11 mouse cellular contexts compared by ENCODE assay signal in genomic region chr8:61384536-61384935, GRCm38 (mm10).
DNase-seq lines count a peak whose midpoint lies in the region; ATAC-seq and TF ChIP-seq lines count a peak whose summit lies in the region.
"Had no signal": no experiment of that assay in that cellular context is flagged by ENCODE, and none has a peak within 500 bp of the region (broad histone marks: within the 10 kb centered on the region; RNA-seq: fewer than 3 reads in every experiment).

No protein-coding gene starts in this region.

- no peak overlapping the region for H3K9ac ChIP-seq in kidney, postnatal 0 days (ENCODE audit: low read depth, low read length)
- no peak overlapping the region for H3K9ac ChIP-seq in kidney, embryonic 16.5 days (replicated peaks; ENCODE audit: low read length)
- H3K9ac ChIP-seq in stomach, postnatal 0 days (ENCODE audit: low read length): no peak overlapping the region
- H3K9ac ChIP-seq: liver, embryonic 15.5 days had no signal

- no peak for DNase-seq in kidney, postnatal 0 days (ENCODE audit: low spot score)
- peak; percentile 27 for DNase-seq in thymus, postnatal 0 days (ENCODE audit: low spot score)
- DNase-seq in thymus, postnatal 25 days: no peak
- DNase-seq in stomach, postnatal 0 days (ENCODE audit: low spot score): no peak
- DNase-seq in cerebellum, adult 9-10 months: no peak
- DNase-seq: cerebellum, adult 11-12 months; gastrocnemius, postnatal 36 days had no signal

- WGBS in kidney, postnatal 0 days: 81% methylated on average over 9 of the region's 9 CpGs
- WGBS in kidney, embryonic 16.5 days: 75% methylated on average over 9 of the region's 9 CpGs
- WGBS in bone marrow, adult 2 months: 87% methylated on average over 9 of the region's 9 CpGs
- WGBS in stomach, postnatal 0 days: 70% methylated on average over 9 of the region's 9 CpGs

- TF ChIP-seq POLR2A in bone marrow, adult 2 months (IDR thresholded peaks at IDR 0.05; ENCODE audit: borderline replicate concordance, control insufficient read depth, low read depth, low read length): no peak

- no peak for TF ChIP-seq EP300 in stomach, postnatal 0 days (optimal IDR thresholded peaks at IDR 0.05)

- no peaks in the 10 kb centered on the region for H3K9me3 ChIP-seq in kidney, postnatal 0 days (replicated peaks; ENCODE audit: low read length)
- no peaks in the 10 kb centered on the region; the same call in 1 of the 2 replicates for H3K9me3 ChIP-seq in kidney, embryonic 16.5 days (ENCODE audit: low read length)
- H3K9me3 ChIP-seq in stomach, postnatal 0 days (ENCODE audit: control insufficient read depth, low read length): no peaks in the 10 kb centered on the region
- H3K9me3 ChIP-seq: liver, embryonic 15.5 days had no signal

- H3K27me3 ChIP-seq in kidney, postnatal 0 days (ENCODE audit: insufficient read depth, low read length): no peaks in the 10 kb centered on the region
- no peaks in the 10 kb centered on the region for H3K27me3 ChIP-seq in kidney, embryonic 16.5 days (ENCODE audit: insufficient read depth, low read length)
- H3K27me3 ChIP-seq in stomach, postnatal 0 days (ENCODE audit: control insufficient read depth, insufficient read depth, low read length): no peaks in the 10 kb centered on the region
- H3K27me3 ChIP-seq: liver, embryonic 15.5 days had no signal

- H3K4me1 ChIP-seq in kidney, postnatal 0 days (replicated peaks; ENCODE audit: insufficient read depth, low read length): no peaks in the 10 kb centered on the region
- peaks cover 10% of the 10 kb centered on the region; the same call in 1 of the 2 replicates for H3K4me1 ChIP-seq in kidney, embryonic 16.5 days (ENCODE audit: insufficient read depth, low read length)
- no peaks in the 10 kb centered on the region for H3K4me1 ChIP-seq in bone marrow, adult 2 months (ENCODE audit: control insufficient read depth, insufficient read depth, low read length)
- 0 out of 2 replicates have a peak, but pooled peaks cover 3% of the 10 kb centered on the region for H3K4me1 ChIP-seq in stomach, postnatal 0 days (replicated peaks; ENCODE audit: control insufficient read depth, insufficient read depth)

- no peak overlapping the region for H3K4me3 ChIP-seq in kidney, postnatal 0 days (replicated peaks; ENCODE audit: low read depth, low read length)
- H3K4me3 ChIP-seq in kidney, embryonic 16.5 days (ENCODE audit: low read length): no peak overlapping the region
- H3K4me3 ChIP-seq in bone marrow, adult 2 months (replicated peaks; ENCODE audit: control insufficient read depth, low read depth, low read length): no peak overlapping the region
- H3K4me3 ChIP-seq in stomach, postnatal 0 days (ENCODE audit: low read depth, low read length): no peak overlapping the region
- H3K4me3 ChIP-seq: liver, embryonic 15.5 days had no signal

- no peak overlapping the region for H3K27ac ChIP-seq in kidney, postnatal 0 days
- no peak overlapping the region for H3K27ac ChIP-seq in kidney, embryonic 16.5 days (ENCODE audit: low read length)
- no peak overlapping the region; the same call in 1 of the 2 replicates for H3K27ac ChIP-seq in bone marrow, adult 2 months (ENCODE audit: control insufficient read depth, insufficient read depth, low read depth, low read length, poor library complexity)
- H3K27ac ChIP-seq in stomach, postnatal 0 days (replicated peaks): peak overlapping the region; percentile 63
- H3K27ac ChIP-seq: liver, embryonic 15.5 days had no signal

- TF ChIP-seq CTCF in kidney, postnatal 0 days (IDR thresholded peaks at IDR 0.05; ENCODE audit: low read depth): peak; percentile 43; the same call in 1 of the 2 replicates
- peak; percentile 27; the same call in 1 of the 2 replicates for TF ChIP-seq CTCF in bone marrow, adult 2 months (IDR thresholded peaks at IDR 0.05; ENCODE audit: control insufficient read depth, insufficient read depth, low read length)
- peak; percentile 57 for TF ChIP-seq CTCF in stomach, postnatal 0 days (IDR thresholded peaks at IDR 0.05; ENCODE audit: low read depth)

- ATAC-seq in kidney, postnatal 0 days (replicated peaks; ENCODE audit: low FRiP score, low read depth): no peak; the same call in 1 of the 2 replicates
- no peak for ATAC-seq in kidney, embryonic 16.5 days (ENCODE audit: low FRiP score, low TSS enrichment)
- no peak; the same call in 1 of the 2 replicates for ATAC-seq in stomach, postnatal 0 days (ENCODE audit: low FRiP score, low TSS enrichment)
- ATAC-seq: activated CD4-positive, CD25-positive, alpha-beta regulatory T cell, adult 4 months had no signal

- H3K4me2 ChIP-seq in kidney, postnatal 0 days (ENCODE audit: low read length): no peak overlapping the region
- no peak overlapping the region for H3K4me2 ChIP-seq in kidney, embryonic 16.5 days (replicated peaks; ENCODE audit: low read depth, low read length)
- H3K4me2 ChIP-seq in stomach, postnatal 0 days (replicated peaks; ENCODE audit: low read depth): no peak overlapping the region
- H3K4me2 ChIP-seq: liver, embryonic 15.5 days had no signal

- H3K36me3 ChIP-seq in kidney, postnatal 0 days (ENCODE audit: insufficient read depth, low read length): peaks cover 24% of the 10 kb centered on the region
- H3K36me3 ChIP-seq in kidney, embryonic 16.5 days (ENCODE audit: insufficient read depth, low read length): peaks cover 35% of the 10 kb centered on the region
- H3K36me3 ChIP-seq in stomach, postnatal 0 days (ENCODE audit: control insufficient read depth, insufficient read depth, low read length): no peaks in the 10 kb centered on the region; the same call in 1 of the 2 replicates
- H3K36me3 ChIP-seq: liver, embryonic 15.5 days had no signal
